Mouse (Mus musculus): ENCODE data around the gene Grn. TPM values are rescaled to one million over a fixed set of nuclear protein-coding genes. Genes with fewer than 3 reads are reported as not detected.

The Grn gene
- polyA plus RNA-seq, 1 experiment, result 174 TPM

DNA sequence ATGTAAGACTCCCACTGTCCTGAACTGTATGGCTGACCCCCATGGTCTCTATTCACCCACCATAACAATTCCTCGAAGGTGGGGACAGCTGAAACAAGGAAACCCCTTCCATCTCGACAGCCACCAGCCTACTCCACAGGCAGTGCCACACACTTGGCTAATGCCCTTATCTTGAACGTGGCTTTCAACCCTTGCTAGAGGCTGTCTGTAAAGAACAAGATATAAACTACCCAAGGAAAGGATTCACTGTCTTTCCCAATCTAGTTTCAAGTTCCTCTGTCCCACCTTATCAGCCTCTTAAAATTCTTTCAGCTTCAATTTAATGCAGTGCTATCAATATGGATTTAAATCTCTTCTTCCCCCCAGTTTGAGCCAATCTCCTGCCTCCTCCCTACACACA lies 564 bp upstream of the Grn start:
- Histone ChIP-seq H3K27me3 (ENCODE audit: control insufficient read depth, insufficient read depth, insufficient read length) (no peaks in the 10 kb centered on the region), H3K36me3 (ENCODE audit: control insufficient read depth, insufficient read depth) (peaks cover under 1% of the 10 kb centered on the region), H3K4me3 (peak overlapping the region; percentile 93), H3K4me2 (ENCODE audit: low read depth) (peak overlapping the region; percentile 86), H3K79me2 (ENCODE audit: control insufficient read depth, insufficient read depth) (no peaks in the 10 kb centered on the region), H3ac (ENCODE audit: control insufficient read depth, insufficient read length) (no peak overlapping the region)
- TF ChIP-seq TCF12 (IDR thresholded peaks at IDR 0.05; ENCODE audit: insufficient read depth, poor library complexity, severe bottlenecking), result no peak

DNA sequence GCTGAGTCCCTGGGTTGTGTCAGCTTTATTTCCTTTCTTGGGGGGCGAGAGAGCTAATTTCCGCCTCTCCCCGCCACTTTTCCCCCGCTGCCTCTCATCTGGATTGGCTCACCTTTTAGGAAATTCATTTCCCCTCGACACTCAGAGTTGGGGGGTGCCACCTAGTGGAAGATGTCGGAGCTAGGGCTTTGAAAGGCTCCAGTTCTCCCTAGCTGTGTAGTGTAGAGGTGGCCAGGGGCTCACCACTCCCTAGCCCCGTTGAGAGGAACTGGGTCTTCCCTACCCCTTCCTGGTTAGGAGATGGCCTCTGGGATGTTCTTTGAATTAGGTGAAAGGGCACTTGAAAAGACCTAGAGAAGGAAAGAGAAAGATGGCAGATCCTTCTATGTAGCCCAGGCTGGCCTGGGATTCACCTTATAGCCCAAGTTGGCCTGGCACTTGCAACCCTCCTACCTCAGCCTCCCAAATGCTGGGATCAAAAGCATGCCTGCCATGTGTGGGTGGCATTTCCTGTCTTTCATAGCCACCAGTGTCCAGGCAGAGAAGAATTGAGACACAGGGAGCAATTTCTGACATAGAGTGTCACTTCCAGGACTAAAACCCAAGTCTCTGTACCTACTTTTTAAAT lies 1.0 kb downstream of the Grn start:
- H3K79me2 ChIP-seq (ENCODE audit: control insufficient read depth, insufficient read depth), result no peaks in the 10 kb centered on the region
- H3K27me3 ChIP-seq (ENCODE audit: control insufficient read depth, insufficient read depth, insufficient read length), result no peaks in the 10 kb centered on the region
- peak overlapping the region; percentile 74 for H3K4me2 ChIP-seq (ENCODE audit: low read depth)
- peak overlapping the region; percentile 93 for H3K4me3 ChIP-seq
- TF ChIP-seq POLR2A (IDR thresholded peaks at IDR 0.05; ENCODE audit: insufficient read length, low read depth) (no peak), TCF3 (IDR thresholded peaks at IDR 0.05; ENCODE audit: insufficient read length, low read depth) (no peak)
- H3K36me3 ChIP-seq (ENCODE audit: control insufficient read depth, insufficient read depth), result peaks cover 4% of the 10 kb centered on the region
- H3ac ChIP-seq (ENCODE audit: control insufficient read depth, insufficient read length), result no peak overlapping the region

DNA sequence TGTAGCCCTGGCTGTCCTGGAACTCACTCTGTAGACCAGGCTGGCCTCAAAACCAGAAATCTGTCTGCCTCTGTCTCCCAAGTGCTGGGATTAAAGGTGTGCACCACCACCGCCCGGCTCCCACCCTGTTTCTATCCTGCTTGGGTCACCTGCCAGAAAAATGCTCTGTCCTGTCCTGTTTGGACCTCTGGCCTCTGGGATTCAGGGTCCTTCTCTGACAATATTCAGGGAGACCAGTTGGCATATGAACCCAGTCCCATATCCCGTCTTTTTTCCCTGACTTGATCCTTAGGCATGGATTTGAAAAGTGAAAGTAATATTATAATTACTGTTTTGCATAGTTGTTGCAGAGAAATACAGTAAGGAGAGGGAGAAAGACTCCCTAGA lies 1.6 kb downstream of the Grn start:
- Histone ChIP-seq H3K36me3 (ENCODE audit: control insufficient read depth, insufficient read depth) (peaks cover 4% of the 10 kb centered on the region), H3K4me3 (peak overlapping the region; percentile 93), H3K27me3 (ENCODE audit: control insufficient read depth, insufficient read depth, insufficient read length) (no peaks in the 10 kb centered on the region), H3ac (ENCODE audit: control insufficient read depth, insufficient read length) (no peak overlapping the region), H3K79me2 (ENCODE audit: control insufficient read depth, insufficient read depth) (no peaks in the 10 kb centered on the region), H3K4me2 (ENCODE audit: low read depth) (peak overlapping the region; percentile 83)
- TF ChIP-seq MAX (IDR thresholded peaks at IDR 0.05; ENCODE audit: low read depth) (no peak), TCF3 (IDR thresholded peaks at IDR 0.05; ENCODE audit: insufficient read length, low read depth) (no peak), E2F4 (IDR thresholded peaks at IDR 0.05; ENCODE audit: insufficient read depth) (no peak), SRF (IDR thresholded peaks at IDR 0.05; ENCODE audit: control insufficient read depth, insufficient read length, low read depth) (no peak), MYOD1 (IDR thresholded peaks at IDR 0.05; ENCODE audit: control insufficient read depth in 1 of 3, insufficient read length in 2 of 3, low read depth in 2 of 3) (no peak), MYOG (IDR thresholded peaks at IDR 0.05; ENCODE audit: control insufficient read depth in 1 of 3, insufficient read depth in 1 of 3, insufficient read length in 2 of 3, low read depth in 2 of 3) (no peak), POLR2A (IDR thresholded peaks at IDR 0.05; ENCODE audit: insufficient read length, low read depth) (no peak), TCF12 (IDR thresholded peaks at IDR 0.05; ENCODE audit: insufficient read depth, poor library complexity, severe bottlenecking) (no peak), POLR2AphosphoS2 (IDR thresholded peaks at IDR 0.05; ENCODE audit: insufficient read length, low read depth) (no peak), USF1 (IDR thresholded peaks at IDR 0.05; ENCODE audit: low read depth) (no peak), REST (IDR thresholded peaks at IDR 0.05; ENCODE audit: insufficient read depth, insufficient read length) (no peak), CEBPB (IDR thresholded peaks at IDR 0.05; ENCODE audit: insufficient read depth, poor library complexity, severe bottlenecking) (no peak)

DNA sequence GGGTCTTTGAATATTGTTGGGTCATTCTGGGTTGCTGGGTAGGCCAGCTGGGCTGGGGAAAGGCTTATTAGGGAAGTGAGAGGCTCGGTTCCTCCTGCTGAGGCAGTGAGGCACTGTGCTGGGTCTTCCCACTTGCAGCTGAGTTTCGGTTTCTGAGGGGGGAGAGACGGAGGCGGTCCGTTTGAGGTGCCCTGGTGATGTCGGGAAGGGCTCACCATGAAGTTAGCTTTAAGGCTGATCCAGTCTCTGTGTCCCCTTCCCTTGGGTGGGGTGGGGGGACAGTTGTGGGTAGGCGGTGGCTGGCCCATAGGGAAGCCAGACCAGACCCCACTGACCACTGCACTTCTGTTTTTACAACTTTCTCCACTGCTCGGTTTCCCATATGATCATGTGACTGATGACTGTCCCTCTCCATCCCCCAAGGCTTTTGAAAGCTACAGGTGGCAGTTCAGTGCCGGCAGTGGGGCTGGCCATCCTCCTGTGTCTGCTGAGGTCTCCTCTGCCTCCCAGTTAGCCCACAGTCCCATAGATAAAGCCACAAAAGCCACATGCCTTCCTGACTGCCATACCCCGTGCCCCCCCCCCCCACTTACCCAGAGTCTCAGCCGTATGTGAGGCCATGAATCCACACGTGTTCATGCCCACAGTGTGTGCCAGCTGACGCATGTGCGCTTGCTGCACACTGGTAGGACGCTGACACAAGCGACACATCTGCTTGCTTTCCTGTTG lies 2.2 kb downstream of the Grn start:
- TF ChIP-seq E2F4 (IDR thresholded peaks at IDR 0.05; ENCODE audit: insufficient read depth) (no peak), TCF3 (IDR thresholded peaks at IDR 0.05; ENCODE audit: insufficient read length, low read depth) (no peak), SRF (IDR thresholded peaks at IDR 0.05; ENCODE audit: control insufficient read depth, insufficient read length, low read depth) (no peak), MYOG (IDR thresholded peaks at IDR 0.05; ENCODE audit: control insufficient read depth in 1 of 3, insufficient read depth in 1 of 3, insufficient read length in 2 of 3, low read depth in 2 of 3) (no peak), USF1 (IDR thresholded peaks at IDR 0.05; ENCODE audit: low read depth) (peak; percentile 66), POLR2A (IDR thresholded peaks at IDR 0.05; ENCODE audit: insufficient read length, low read depth) (peak; percentile 22), CEBPB (IDR thresholded peaks at IDR 0.05; ENCODE audit: insufficient read depth, poor library complexity, severe bottlenecking) (no peak)
- Histone ChIP-seq H3K27me3 (ENCODE audit: control insufficient read depth, insufficient read depth, insufficient read length) (no peaks in the 10 kb centered on the region), H3ac (ENCODE audit: control insufficient read depth, insufficient read length) (no peak overlapping the region), H3K79me2 (ENCODE audit: control insufficient read depth, insufficient read depth) (no peaks in the 10 kb centered on the region), H3K4me3 (peak overlapping the region; percentile 93), H3K4me2 (ENCODE audit: low read depth) (peak overlapping the region; percentile 83), H3K36me3 (ENCODE audit: control insufficient read depth, insufficient read depth) (peaks cover 4% of the 10 kb centered on the region)

DNA sequence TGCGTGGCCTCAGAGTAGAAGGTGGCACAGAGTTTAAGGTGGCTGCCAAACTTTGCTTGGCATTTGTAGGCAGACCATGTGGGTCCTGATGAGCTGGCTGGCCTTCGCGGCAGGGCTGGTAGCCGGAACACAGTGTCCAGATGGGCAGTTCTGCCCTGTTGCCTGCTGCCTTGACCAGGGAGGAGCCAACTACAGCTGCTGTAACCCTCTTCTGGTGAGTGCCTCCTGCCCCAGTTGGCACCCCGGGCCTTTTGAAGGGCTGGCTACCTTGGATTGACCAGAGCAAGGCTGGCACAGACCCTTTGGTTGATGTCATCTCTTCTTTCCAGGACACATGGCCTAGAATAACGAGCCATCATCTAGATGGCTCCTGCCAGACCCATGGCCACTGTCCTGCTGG lies 2.8 kb downstream of the Grn start:
- H3K4me2 ChIP-seq (ENCODE audit: low read depth), result peak overlapping the region; percentile 83
- peaks cover 4% of the 10 kb centered on the region for H3K36me3 ChIP-seq (ENCODE audit: control insufficient read depth, insufficient read depth)
- no peak for TF ChIP-seq TCF12 (IDR thresholded peaks at IDR 0.05; ENCODE audit: insufficient read depth, poor library complexity, severe bottlenecking)
- TF ChIP-seq POLR2A (IDR thresholded peaks at IDR 0.05; ENCODE audit: insufficient read length, low read depth), result peak; percentile 49
- TF ChIP-seq MYOG (IDR thresholded peaks at IDR 0.05; ENCODE audit: control insufficient read depth in 1 of 3, insufficient read depth in 1 of 3, insufficient read length in 2 of 3, low read depth in 2 of 3), result peak in 2 of 3 experiments; percentile 55 to 71
- no peak for TF ChIP-seq E2F4 (IDR thresholded peaks at IDR 0.05; ENCODE audit: insufficient read depth)
- peak in 1 of 3 experiments; percentile 62 for TF ChIP-seq MYOD1 (IDR thresholded peaks at IDR 0.05; ENCODE audit: control insufficient read depth in 1 of 3, insufficient read length in 2 of 3, low read depth in 2 of 3)
- no peak overlapping the region for H3ac ChIP-seq (ENCODE audit: control insufficient read depth, insufficient read length)
- H3K27me3 ChIP-seq (ENCODE audit: control insufficient read depth, insufficient read depth, insufficient read length), result no peaks in the 10 kb centered on the region
- peak overlapping the region; percentile 93 for H3K4me3 ChIP-seq
- no peaks in the 10 kb centered on the region for H3K79me2 ChIP-seq (ENCODE audit: control insufficient read depth, insufficient read depth)
